ENCODE assay signal across 8 mouse cellular contexts in the genomic region with DNA sequence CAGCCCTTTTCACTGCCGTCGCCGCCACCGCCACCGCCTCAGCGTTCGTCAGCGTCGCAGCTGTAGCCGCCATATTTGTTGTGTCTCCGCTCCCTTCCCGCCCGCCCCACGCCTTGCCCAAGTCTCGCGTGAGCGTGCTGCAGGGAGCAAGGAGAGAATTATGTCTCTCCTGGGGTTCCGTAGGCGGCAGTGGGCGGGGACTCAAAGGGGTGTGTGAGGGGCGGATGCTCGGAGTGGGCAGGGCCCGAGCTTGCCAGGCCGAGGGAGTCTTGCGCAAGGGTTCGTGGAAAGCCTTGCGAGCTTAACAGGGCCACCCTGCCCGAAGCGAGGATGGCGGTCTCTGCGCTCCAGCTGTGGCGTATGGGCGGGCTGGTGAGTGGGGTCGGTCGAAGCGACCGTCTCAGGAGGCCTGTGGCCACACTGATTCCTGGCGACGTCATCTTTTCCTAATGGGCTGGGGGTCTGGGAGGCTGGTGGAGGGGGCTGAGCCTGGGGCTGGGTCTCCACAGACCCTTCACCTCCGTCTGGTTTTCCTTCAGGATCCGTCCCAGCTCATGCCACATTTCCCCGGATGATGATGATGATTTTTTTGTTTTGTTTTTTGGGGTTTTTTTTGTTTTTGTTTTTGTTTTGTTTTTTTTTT. TPM values are rescaled to one million over a fixed set of nuclear protein-coding genes. Genes with fewer than 3 reads are reported as not detected.
DNase-seq lines count a peak whose midpoint lies in the region; ATAC-seq lines count a peak whose summit lies in the region.

A gene (minus strand): TSS at position 106 of the 643 bp plus-strand sequence.
A gene (plus strand): TSS at position 186 of the 643 bp plus-strand sequence.

- peak; percentile 98 for ATAC-seq in megakaryocyte progenitor cell, adult 5-6 weeks (replicated peaks; ENCODE audit: poor library complexity)

- DNase-seq in adipocyte (ENCODE audit: low spot score), result peak; percentile 98
- DNase-seq in embryo, embryonic 10 days (ENCODE audit: low spot score), result peak; percentile 96
- peak; percentile 98 for DNase-seq in gastrocnemius, postnatal 10 days
- DNase-seq in induced T-regulatory cell, adult 2 months (ENCODE audit: low read depth), result peak; percentile 99
- DNase-seq in left cerebral cortex, adult 9 months (ENCODE audit: low spot score in 2 of 2), result peak; percentile 95 to 99
- peak; percentile 98 for DNase-seq in right cerebral cortex, postnatal 14 days
- peak; percentile 100 for DNase-seq in urinary bladder, postnatal 36 days (ENCODE audit: low spot score in 2 of 2)

RNA-seq across cellular contexts. Expression of the first gene that starts in this region (rescaled TPM):
- 10 to 100 TPM; 23.1 to 23.5 TPM for total RNA-seq in gastrocnemius, postnatal 10 days (2021)
- total RNA-seq in megakaryocyte progenitor cell, adult 5-6 weeks (2015), result 27.7 and 30.6 TPM in 2 replicates
- total RNA-seq in megakaryocyte progenitor cell, adult 5-6 weeks (2017), result 25.3 and 31.2 TPM in 2 replicates

RNA-seq across cellular contexts. Expression of the second gene that starts in this region (rescaled TPM):
- 10 to 100 TPM; 72.8 to 75.2 TPM for total RNA-seq in gastrocnemius, postnatal 10 days (2021)
- 27.5 and 27.8 TPM in 2 replicates for total RNA-seq in megakaryocyte progenitor cell, adult 5-6 weeks (2015)
- 39.9 and 46.6 TPM in 2 replicates for total RNA-seq in megakaryocyte progenitor cell, adult 5-6 weeks (2017)

Comparison
In these comparisons a context has a peak if more than half of its experiments do, and no peak if none do; other contexts are left out.
1. Peak in every context shown above with its lines: DNase-seq and ATAC-seq.